Mouse (Mus musculus) ES-E14 (cell line): Measurements from ENCODE around the gene Mapt.

Experiments used
- CHD2 ChIP-seq: IDR thresholded peaks from 2 replicates; pipeline ENCODE4 v1.6.1; 2014; ENCODE audit warnings: mild to moderate bottlenecking, low read depth, low read length, inconsistent platforms
- HCFC1 ChIP-seq: IDR thresholded peaks from 2 replicates; pipeline ENCODE4 v1.6.1; 2012; ENCODE audit warnings: low read length, inconsistent platforms, borderline replicate concordance; ENCODE audit not compliant: insufficient read depth
- MAFK ChIP-seq: IDR thresholded peaks from 2 replicates; pipeline ENCODE4 v1.6.1; 2014; ENCODE audit warnings: mild to moderate bottlenecking, low read depth, low read length, inconsistent platforms; ENCODE audit not compliant: insufficient read depth
- ZNF384 ChIP-seq: IDR thresholded peaks from 2 replicates; pipeline ENCODE4 v1.6.1; 2012; ENCODE audit warnings: low read depth, low read length, inconsistent platforms

DNA sequence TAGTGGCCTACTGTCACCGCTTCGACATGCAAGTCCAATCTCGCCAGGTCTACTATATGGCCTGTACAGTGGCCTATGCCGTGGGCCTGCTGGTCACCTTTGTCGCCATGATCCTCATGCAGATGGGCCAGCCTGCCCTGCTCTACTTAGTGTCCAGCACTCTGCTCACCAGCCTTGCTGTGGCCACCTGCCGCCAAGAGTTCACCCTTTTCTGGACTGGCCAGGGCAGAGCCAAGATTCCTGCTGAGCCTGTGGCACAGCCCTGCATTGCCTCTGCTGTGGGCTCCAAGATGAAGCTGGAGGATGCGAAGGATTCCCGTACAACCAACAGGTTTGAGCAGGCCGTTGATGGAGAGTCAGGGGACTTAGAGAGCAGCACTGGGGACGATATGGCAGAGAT lies 43.4 kb upstream of the Mapt start:
- TF ChIP-seq MAFK (no peak), HCFC1 (no peak), ZNF384 (no peak), CHD2 (no peak)
